Mouse (Mus musculus): Measurements from ENCODE around the gene Parp11.

DNA sequence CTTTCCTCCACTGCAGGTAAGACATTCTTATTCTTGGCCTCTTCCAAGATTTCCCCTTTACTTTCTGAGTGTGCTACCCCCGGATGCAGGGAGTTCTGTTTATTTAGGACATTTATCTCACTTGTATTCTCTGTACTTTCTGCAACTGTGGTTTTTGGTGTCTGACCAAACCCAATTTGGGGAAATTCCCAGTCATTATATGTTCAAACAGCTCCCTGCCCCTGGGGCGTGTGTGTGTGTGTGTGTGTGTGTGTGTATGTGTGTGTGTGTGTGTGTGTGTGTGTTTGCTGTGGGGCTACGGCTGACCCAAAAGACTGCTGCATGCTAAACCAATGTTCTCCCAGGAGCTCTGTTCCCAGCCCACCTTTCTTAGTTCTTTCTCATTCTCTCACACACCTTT is 45.2 kb upstream of the Parp11 start:
- TF ChIP-seq CTCF (IDR thresholded peaks at IDR 0.05) (no peak), EP300 (IDR thresholded peaks at IDR 0.05) (no peak)

Data from lung, postnatal 0 days (tissue).